Mouse (Mus musculus) adrenal gland (tissue): Measurements from ENCODE around the gene Dnhd1.

Experiments used
- intact Hi-C: fragments of 180-260 bp; cut with DNase I; formaldehyde crosslinking; loops from one replicate; pipeline ENCODE4 v1.15.1; 2025
- long read RNA-seq, 2 experiments: library from polyadenylated mRNA; unstranded; transcript quantifications; one replicate each; pipeline ENCODE4 v2.0.0; 2020; ENCODE audit warnings: borderline replicate concordance in 1 of 2; ENCODE audit not compliant: insufficient replicate concordance in 1 of 2

Dnhd1 gene
- long read RNA-seq, experiment 1: 0 reads
- long read RNA-seq, experiment 2, partial matches to known transcripts: 0 of 1 reads
- long read RNA-seq, experiment 2, other reads (novel, unspliced or antisense): 1 of 1 reads

DNA sequence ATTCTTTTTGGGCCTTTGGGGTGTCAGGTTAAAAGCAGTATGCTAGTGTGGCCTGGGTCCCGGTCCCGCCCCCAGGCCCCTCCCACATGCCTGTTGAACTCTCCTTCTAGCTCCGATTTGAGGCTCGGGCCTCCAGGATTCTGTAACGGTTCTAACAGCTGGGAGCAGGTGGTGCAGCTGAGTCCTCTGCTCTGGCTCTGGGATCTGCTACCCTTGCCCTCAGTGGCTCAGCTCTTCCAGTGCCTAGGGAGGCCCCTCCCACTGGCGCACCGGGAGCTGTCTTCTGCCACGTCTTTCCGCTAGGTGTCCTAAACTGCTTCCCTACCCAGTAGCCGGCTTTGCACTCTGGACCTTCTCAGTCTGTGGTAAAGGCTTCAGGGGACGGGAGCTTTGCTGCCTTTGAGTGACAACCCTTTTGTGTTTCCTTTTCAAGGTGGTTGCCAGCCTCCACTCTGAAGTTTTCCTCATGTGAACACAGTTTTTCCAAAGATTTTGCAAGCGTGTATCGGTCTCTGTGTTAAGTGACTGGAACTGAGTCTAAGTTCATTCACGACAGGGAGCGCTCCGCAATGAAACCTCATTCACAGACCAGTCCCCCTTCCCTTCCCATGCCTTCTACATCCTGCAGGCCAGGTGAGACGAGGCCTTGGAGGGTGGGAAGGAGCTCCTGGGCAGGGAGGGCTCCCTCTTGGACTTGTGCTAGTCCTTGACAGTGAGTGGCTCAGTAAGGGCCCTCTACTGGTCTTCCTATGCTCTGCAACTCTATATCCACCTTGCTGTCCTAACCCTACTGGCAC is at the start of gene Dnhd1:
Gene Dnhd1 (plus strand): TSS at position 189 of the 797 bp plus-strand sequence.
- intact Hi-C loops: loop anchor here (5.0 kb wide), 1 partner anchor 161 kb away; the partner anchor contains the start of gene Mrpl17

DNA sequence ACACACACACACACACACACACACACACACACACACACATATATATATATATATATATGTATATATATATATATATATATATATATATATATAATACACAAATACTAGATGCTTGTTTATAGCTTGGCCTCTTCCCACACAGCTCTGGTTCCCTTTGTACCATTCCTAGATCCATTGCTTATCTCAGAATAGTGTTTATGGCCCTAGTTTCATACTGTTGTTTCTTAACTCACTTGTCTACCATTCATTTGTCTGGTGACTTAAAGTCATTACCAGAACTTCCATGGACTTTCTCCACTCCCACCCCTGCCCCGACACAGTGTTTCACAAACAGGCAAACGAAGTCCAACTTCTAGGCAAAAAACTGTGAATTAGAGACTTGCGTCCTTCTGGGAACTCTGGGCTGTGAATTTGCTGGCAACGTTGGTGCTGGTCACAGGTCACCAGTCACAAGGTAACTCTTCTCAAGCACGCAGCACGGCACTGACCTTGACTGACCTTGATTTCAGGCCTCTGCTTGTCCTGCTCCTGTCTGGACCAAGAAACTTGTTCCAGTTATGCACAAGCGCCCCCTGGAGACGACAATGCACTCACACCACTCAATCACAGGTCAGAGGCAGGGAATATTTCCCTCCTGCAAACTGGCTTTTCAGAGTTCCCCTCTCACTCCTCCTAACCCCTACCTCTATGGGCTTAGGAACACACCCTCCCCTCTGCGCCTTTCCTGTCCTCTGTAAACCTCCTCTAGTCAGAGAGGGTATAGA is 47.6 kb upstream of the Dnhd1 start:
- intact Hi-C loops: loop anchor here (1.0 to 5.0 kb wide), 2 partner anchors 51 to 69 kb away; partner anchors contain the start of gene Smpd1

DNA sequence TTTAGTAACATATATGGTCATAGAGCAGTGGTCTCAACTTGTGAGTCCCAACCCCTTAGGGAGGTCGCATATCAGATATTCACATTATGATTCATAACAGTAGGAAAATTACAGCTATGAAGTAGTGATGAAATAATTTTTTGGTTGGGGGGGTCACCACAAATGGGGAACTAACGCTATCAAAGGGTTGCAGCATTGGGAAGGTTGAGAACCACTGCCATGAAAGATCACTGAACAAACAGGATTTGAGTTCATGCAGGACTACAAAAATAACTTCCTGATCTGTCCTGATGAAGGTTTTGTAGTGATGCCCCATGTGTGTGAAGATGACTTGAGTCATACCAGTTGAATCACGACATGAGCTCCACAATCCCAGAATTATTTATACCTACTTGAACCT is 42.2 kb upstream of the Dnhd1 start:
- intact Hi-C loops: no loop called here

DNA sequence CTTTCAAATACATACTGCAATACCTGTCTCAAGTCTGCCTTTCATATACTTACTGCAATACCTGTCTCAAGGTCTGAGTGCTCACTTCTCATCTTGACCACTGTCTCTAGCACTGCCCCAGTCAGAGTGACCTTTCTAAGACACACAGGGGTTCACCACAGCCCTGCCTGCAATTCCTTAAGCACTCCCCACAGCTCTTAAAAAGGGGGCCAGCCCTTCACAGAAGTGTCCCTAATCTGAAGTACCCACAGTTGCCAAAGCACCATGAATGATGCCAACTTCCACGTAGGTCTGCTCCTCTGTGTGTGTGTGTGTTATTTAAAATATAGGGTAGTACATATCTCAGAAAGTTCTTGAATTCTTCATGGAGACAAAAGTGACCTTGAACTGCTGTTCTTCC is 38.9 kb upstream of the Dnhd1 start:
- intact Hi-C loops: no loop called here

DNA sequence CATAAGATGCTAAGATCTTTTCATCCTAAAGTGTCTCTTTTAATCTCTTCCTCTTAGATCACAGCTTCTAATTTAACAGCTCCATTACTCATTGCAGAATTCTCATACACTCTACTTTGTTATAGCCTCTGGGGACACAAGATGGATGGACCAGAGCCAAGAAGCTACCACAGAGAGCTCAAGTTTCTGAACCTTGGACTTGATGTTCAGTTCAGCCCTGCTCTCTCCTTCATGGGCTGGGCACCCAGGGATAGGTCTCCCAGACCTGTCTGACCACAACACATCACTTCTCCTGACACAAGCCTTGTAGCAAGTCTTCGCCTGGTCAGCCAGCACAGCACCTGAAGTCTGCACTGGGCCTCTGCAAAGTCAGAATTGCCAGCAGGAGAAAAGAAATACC is 36.2 kb upstream of the Dnhd1 start:
- intact Hi-C loops: no loop called here

DNA sequence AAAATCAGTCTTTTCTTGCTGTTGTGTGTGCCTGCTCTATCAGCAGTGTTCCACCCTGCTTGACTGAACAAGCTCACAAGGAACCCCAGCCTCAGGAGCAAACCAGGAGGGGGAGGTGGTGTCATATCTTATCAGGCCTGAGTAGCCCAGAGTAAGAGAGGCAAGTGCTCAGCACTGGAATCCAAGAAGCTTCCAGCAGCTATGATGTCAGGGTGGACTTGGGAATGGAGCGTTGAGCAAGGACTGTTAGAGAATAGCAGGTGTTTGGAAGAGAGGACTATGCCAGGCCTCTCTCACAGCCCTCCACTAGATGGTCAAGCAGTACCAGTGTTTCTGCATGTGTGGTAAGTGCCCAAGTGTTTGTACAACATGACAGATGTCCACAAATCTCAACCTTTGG is 34.9 kb upstream of the Dnhd1 start:
- intact Hi-C loops: no loop called here

DNA sequence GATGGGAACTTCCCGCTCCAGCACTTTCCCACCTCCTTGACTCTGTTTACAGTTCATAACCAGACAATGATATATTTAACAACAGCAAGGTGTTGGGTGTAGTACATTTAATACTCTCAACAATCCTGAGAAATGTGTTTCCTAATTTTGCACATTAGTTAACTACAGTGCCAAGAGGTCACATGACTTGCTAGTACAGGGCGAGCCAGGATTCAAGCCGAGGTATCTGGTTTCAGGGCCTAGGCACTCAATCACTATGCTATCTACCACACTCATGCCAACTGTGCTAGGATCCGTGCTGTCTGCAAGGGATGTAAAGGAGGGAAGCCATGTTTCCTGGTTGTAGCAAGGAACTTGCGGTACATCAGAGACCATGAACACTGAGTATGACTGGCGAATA is 34.1 kb upstream of the Dnhd1 start:
- intact Hi-C loops: no loop called here

DNA sequence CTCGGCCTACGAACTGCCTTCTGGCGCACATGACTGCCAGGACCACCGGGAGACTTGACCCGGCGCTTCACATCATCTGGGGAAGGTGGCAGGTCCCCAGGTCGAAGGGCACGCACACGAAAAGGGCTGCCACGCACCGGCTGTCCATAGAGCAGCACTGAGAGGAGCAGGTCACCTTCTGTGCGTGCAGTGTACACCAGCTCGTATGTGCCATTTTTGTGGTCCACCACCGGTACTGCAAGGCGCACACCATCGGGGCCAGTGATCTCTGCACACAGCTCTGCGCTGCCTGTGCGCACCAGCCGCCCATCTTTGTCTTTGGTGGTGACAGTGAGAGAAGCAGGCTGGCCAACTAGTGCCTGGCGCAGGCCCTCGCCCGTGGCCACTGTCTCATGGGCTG is 32.8 kb upstream of the Dnhd1 start:
- intact Hi-C loops: no loop called here

DNA sequence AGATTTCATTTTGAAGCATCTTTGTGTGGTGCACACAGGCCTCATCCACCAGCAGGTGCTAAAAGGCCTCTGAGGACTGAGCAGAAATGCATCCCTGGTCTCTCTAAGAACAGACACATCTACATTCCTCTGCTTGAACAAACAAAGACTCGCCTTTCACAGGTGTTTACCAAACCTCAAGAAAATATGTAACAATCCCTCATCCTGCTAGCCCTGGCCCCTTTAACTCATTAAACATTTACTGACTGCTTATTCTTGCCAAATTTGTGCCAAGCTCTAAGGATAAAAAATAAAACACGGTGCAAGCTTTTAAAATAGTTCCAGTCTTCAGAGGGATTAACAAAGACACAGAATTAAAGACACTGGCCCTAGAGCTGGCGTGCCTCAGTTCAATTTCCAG is 30.9 kb upstream of the Dnhd1 start:
- intact Hi-C loops: no loop called here

DNA sequence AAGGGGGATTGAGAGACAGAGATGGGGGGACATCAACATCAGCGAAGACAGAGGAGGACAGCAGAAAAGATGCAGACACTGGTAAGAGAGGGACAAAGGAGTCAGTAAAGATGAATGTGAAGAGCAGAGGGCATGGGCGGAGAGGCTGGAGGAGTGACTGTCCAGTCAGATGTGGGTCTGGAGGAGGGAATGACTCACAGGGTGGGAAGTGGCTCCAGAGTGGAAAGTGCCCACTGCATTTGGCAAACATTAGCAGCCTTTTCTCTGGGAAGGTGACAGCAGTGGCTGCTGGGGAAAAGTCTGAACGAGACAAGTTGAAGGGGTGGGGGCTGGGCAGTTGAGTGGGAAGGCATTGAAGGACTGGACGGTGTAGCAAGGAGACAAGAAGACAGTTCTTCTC is 29.6 kb upstream of the Dnhd1 start:
- intact Hi-C loops: no loop called here

DNA sequence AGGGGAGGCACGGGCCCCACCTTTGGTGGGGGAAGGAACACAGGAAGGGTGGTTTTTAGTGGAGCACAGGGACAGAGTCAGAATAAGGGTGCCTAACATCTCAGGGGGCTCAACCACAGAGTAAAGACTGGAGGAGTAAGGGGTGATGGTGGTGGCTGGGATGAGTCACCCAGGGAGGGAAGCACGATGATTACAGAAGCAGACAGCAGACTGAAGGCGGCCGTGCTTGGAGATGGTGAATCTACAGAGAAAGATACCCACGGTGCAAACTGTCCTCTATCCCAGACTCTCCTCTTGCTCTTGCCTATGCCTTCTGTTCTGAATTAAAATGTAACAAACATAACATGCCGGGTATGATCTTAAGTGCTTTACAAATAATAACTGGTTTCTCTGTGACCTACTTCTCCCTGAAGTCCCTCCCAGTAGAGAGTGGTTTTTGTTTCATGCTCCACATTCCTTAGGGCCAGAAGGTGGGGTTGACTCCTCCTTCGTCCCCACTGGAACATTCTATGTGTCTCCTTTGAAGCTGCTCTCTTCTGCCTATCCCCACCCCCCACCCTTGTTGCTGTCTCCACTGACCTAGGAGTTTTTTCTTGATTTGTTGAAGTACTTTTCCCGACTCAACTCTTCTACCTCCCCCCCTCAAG is 28.9 kb upstream of the Dnhd1 start:
- intact Hi-C loops: no loop called here

DNA sequence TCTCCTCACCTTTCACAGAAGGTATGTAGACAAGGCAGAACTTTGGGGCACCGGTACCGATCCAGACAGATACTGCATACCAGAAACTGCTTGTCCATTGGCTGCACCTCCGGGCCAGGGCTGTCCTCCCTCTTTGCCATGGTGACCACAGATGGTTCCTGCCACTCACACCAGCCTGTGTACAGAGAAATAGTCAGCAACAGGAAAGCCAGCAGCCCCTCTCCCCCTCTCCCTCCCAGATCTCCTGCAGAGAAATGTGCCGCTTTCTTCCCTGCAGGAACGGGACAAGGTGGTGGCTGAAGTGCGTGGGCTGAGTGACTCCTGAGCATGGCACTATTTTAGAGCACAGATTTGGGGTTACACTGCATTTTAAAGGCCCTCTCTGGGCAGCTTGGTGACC is 25.2 kb upstream of the Dnhd1 start:
- intact Hi-C loops: no loop called here

DNA sequence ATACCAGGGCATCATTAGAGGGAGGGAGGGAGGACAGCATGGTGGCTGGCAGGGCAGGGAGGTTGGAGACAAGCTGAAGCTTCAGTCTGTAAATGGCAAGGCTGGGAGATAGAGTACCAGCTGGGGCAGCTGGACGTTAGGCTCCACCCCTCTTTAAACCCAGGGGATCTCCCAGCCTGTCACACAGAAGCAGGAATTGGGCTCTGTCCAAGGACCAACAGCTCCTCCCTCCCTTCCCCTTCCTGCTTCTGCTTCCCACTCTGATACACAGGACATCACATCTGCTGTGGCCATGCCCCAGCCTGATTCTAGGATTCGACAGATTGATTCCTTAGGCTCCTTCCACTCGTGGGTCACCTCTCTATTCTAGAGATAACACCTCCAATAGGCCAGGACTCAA is 22.0 kb upstream of the Dnhd1 start:
- intact Hi-C loops: no loop called here

DNA sequence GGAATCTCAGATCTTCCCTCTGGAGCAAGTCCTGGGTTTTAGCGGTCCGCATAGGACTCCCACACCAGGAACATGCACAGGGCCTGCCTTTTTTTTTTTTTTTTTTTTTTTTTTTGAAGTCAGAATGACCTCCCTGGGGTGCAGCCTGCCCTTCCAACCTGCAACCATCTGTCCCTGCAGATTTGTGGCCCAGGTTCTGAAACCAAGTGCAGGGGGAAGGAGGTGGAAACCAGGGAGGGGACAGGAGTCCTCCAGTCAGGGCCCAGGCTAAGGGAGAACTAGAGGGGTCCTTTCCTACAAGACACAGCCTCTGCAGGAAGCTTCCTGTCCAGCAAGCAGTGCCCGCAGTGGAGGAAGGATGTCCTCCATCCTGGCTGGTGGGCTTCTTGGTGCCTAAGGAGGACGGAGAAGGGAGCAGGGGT is 18.1 kb upstream of the Dnhd1 start:
- intact Hi-C loops: loop anchor here (10.0 kb wide), 1 partner anchor 228 kb away; the partner anchor contains the start of genes Cnga4 and Fam160a2

DNA sequence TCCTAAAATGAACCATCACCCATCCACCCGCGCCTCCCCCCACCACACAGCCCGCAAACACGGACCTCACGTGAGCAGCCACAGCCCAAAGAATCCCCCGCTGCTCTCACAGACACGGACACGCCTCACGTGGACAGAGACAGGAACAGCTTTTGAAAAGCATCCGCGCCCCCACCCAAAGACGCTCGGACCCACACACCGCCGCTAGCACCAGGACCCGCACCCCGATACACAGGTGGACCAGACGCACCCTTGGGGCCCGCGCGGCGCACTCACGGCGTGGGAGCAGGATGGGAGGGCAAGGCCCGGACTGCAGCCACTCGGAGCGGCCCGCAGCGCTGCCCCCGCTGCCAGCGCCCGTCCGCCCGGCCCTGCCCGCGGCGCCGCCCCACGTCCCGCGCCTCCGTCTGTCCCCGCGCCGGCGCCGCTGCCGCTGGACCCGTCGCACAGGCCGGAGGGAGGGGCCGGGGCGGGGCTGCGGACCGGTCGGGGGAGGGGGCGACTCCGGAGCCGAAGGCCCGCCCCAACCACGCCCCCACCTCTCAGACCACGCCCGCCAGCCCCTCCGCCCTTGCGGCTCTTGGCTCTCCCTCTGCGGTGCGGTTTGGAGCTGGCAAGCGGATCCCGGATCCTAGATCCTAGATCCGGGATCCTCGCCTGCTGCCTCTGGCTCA is 17.4 kb upstream of the Dnhd1 start, which contains the start of gene Trim3:
Gene Trim3 (minus strand): TSS at position 445 of the 674 bp plus-strand sequence.
- intact Hi-C loops: loop anchor here (10.0 kb wide), 1 partner anchor 228 kb away; the partner anchor contains the start of genes Cnga4 and Fam160a2

DNA sequence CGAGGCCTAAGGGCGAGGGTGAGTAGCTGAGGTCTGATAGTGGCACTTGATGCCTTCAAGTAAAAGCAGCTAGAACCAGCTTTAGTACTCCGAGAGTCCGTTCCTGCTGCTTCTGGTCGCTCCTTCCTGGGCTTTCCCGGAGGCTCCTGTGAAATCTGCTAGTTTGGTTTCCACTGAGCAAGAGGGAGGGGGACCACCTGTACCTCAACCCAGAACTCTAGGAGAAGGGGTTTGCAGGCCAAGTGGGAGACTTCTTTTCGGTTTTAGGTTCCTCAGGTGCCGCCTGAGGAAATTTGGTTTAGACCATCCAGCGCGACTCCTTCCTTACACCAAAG is 16.9 kb upstream of the Dnhd1 start:
- intact Hi-C loops: loop anchor here (10.0 kb wide), 1 partner anchor 229 kb away; the partner anchor contains the start of genes Cnga4 and Fam160a2

DNA sequence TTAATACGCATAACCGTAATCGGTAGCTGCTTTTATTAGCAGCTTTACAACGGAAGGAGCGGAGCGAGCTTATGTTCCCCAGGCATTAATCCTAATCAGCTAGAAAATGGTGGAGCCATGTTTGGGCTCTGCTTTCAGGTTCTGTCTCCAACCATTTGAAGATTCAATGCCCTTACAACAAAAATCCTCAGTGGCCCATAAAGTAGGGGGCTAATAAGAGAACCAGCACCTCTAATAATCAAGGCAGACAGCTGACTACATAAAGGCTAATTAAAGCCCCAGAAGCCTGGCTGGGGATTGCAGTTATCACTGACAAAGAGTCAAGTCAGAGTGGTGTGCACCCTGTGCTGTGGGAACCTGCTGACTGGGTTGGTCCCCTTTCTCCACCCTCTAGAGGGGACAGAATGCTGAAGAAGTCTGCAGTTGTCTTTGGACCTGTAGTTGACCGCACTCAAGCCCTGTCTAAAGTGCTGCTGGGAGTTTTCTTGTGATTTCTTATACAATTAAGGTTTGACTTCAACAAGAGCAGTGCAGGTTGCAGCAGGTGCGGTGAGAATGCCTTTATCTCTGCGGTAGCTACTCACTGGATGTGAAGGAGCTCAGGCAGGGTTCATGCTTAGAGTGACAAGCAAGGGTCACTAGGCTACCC is 16.2 kb upstream of the Dnhd1 start:
- intact Hi-C loops: loop anchor here (10.0 kb wide), 1 partner anchor 230 kb away; the partner anchor contains the start of genes Cnga4 and Fam160a2

DNA sequence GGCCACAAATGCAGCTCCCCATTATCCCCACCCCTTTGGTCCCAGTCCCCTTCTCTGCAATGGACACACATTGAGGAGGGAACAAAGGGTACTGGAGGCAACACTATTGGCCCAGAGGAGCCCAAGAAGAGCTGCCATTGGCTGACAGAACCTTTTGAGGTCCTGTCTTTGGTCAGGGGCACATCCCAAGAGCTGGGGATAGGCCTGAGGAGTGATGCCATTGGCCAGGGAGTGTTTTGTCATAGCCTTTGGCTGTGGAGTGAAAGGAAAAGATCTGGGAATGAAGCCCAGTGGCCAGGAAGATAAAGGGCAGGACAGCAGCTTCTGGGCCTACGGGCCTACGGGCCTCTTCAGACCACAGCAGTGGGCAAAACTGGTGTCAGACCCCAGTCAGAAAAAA is 14.9 kb upstream of the Dnhd1 start:
- intact Hi-C loops: loop anchor here (10.0 kb wide), 1 partner anchor 231 kb away; the partner anchor contains the start of genes Cnga4 and Fam160a2

DNA sequence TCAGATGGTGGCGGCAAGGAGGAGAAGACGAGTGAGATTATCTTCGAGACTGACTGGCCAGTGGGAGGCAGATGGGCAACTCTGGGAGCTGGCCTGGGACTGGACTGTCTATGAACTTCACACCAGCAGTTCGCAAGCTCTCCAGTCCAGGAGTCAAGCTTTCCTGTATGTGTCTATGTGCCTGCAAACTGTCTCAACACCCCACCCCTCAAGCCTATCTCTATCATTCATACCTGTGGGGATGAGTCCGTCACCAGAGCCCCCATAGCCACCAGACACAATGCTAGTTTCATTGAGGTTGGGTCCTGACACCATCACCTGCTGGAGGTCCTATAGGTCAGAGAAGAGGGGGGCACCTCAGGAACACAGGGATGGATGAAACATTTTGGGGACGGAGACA is 11.9 kb upstream of the Dnhd1 start:
- intact Hi-C loops: loop anchor here (10.0 kb wide), 1 partner anchor 234 kb away; the partner anchor contains the start of genes Cnga4 and Fam160a2

DNA sequence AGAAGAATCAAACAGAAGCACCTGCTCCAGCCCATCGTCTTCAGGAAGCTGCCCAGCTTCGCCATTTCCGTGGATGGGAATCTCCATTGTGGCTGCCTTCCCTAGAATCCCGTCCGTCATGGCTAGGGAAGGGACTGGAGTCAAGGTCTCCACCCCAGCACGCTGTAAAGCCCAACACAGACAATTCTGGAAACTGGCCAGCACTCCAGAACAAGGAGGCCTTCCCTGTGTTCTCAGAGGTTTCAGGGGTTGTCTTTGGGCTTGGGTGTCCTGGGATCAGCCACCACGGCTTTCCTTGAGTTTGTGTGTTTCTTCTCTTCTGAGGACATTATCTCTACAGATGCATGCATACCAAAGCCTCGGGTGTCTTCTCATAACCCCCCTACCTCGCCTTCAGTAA is 11.3 kb upstream of the Dnhd1 start:
- intact Hi-C loops: loop anchor here (10.0 kb wide), 1 partner anchor 235 kb away; the partner anchor contains the start of genes Cnga4 and Fam160a2
